Mouse (Mus musculus) ES-E14 (cell line): Measurements from ENCODE around the gene Rad23b.

Experiments used
- CHD2 ChIP-seq: IDR thresholded peaks from 2 replicates; pipeline ENCODE4 v1.6.1; 2014; ENCODE audit warnings: mild to moderate bottlenecking, low read depth, low read length, inconsistent platforms
- HCFC1 ChIP-seq: IDR thresholded peaks from 2 replicates; pipeline ENCODE4 v1.6.1; 2012; ENCODE audit warnings: low read length, inconsistent platforms, borderline replicate concordance; ENCODE audit not compliant: insufficient read depth
- MAFK ChIP-seq: IDR thresholded peaks from 2 replicates; pipeline ENCODE4 v1.6.1; 2014; ENCODE audit warnings: mild to moderate bottlenecking, low read depth, low read length, inconsistent platforms; ENCODE audit not compliant: insufficient read depth
- ZC3H11A ChIP-seq: IDR thresholded peaks from 2 replicates; pipeline ENCODE4 v1.6.1; 2012; ENCODE audit warnings: low read depth, mild to moderate bottlenecking, inconsistent platforms, low read length, borderline replicate concordance
- ZNF384 ChIP-seq: IDR thresholded peaks from 2 replicates; pipeline ENCODE4 v1.6.1; 2012; ENCODE audit warnings: low read depth, low read length, inconsistent platforms

DNA sequence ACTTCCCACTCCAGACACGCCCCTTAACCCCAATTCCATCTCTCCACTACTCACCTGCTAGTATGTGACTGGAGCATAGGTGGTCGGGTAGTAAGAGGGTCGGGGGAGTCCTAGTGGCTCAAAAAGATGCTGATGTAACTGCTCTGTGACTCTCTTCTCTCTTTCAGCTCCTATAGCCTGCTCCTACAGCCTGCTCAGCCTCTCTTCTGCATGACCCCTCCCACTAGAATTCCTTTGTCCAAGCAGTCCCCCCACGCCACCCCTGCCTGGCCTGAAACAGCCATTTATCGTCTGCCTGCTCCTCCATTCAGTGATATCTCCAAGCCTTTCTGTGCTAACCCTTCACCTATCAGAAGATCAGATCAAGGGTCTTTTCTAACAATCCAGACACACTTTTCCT lies 45.7 kb upstream of the Rad23b start:
- TF ChIP-seq ZC3H11A (no peak), CHD2 (no peak), ZNF384 (no peak), MAFK (no peak), HCFC1 (no peak)
